Mouse (Mus musculus) heart, postnatal 0 days (tissue): Measurements from ENCODE around the gene Lmntd1.

Experiments used
- CTCF ChIP-seq: IDR thresholded peaks from 2 replicates; pipeline ENCODE4 v1.5.1; 2016; ENCODE audit warnings: antibody characterized with exemption, control low read depth, low read depth
- EP300 ChIP-seq: IDR thresholded peaks from 2 replicates; pipeline ENCODE4 v1.6.1; 2016; ENCODE audit warnings: antibody characterized with exemption, low read depth

DNA sequence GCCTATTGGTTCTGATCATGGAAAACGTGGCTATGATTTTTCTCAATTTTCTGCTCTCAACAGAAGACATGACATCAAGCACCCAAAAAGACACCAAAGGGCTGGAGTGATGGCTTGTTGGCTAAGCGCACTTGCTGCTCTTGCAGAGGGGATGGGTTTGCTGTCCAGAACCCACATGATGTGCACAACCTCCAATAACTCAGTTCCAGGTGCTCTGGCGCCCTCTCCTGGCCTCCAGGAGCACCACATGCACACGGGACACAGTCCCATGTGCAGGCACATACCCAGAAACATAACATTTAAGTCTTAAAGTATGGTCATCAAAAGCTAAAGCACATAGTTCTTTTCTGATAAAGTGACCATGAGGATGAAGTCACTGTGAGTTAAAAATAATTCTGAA is 193.7 kb downstream of the Lmntd1 start:
- TF ChIP-seq CTCF (peak; percentile 46), EP300 (no peak)
